Mouse (Mus musculus) embryonic facial prominence, embryonic 15.5 days (tissue): Measurements from ENCODE around the gene Hnrnpll. TPM values are rescaled to one million over a fixed set of nuclear protein-coding genes. Genes with fewer than 3 reads are reported as not detected.
A peak's percentile ranks its signal among the peaks of the same experiment; 100 is the strongest.
"Not testable (repeated sequence)": the region's sequence is repeated elsewhere in the genome, so short reads cannot be mapped to it uniquely, and the experiment has no call there.

Experiments
- ATAC-seq: fragments of 200-750 bp; cut with Nextera tagmentation; 2 replicates; pipeline ENCODE4 v1.8.0; 2017; ENCODE audit warnings: low read depth, moderate TSS enrichment; ENCODE audit not compliant: insufficient number of reproducible peaks, low FRiP score, low TSS enrichment
- H3K27ac ChIP-seq: fragments of 300-500 bp; sonication (generic); replicated peaks from 2 replicates; pipeline ENCODE4 v1.5.1; 2015; ENCODE audit warnings: mild to moderate bottlenecking, inconsistent platforms
- H3K27me3 ChIP-seq: fragments of 300-500 bp; sonication (generic); 2 replicates; pipeline ENCODE4 v1.6.1; 2015; ENCODE audit warnings: inconsistent platforms
- H3K36me3 ChIP-seq: fragments of 300-500 bp; sonication (generic); 2 replicates; pipeline ENCODE4 v1.6.1; 2015; ENCODE audit warnings: mild to moderate bottlenecking, inconsistent platforms
- H3K4me1 ChIP-seq: fragments of 300-500 bp; sonication (generic); 2 replicates; pipeline ENCODE4 v1.6.1; 2015; ENCODE audit warnings: inconsistent platforms
- H3K4me2 ChIP-seq: fragments of 300-500 bp; sonication (generic); replicated peaks from 2 replicates; pipeline ENCODE4 v1.6.1; 2015; ENCODE audit warnings: mild to moderate bottlenecking, inconsistent platforms
- H3K4me3 ChIP-seq: fragments of 300-500 bp; sonication (generic); replicated peaks from 2 replicates; pipeline ENCODE4 v1.5.1; 2015; ENCODE audit warnings: mild to moderate bottlenecking, inconsistent platforms
- H3K9ac ChIP-seq: fragments of 300-500 bp; sonication (generic); 2 replicates; pipeline ENCODE4 v1.6.1; 2015; ENCODE audit warnings: inconsistent platforms
- H3K9me3 ChIP-seq: fragments of 300-500 bp; sonication (generic); replicated peaks from 2 replicates; pipeline ENCODE4 v1.6.1; 2016; ENCODE audit warnings: inconsistent platforms
- WGBS: fragments of 180-500 bp; shearing (Covaris S2); methylation state at CpG from one replicate; pipeline ENCODE4 v1.1.7; 2015; 5-methylcytosine and 5-hydroxymethylcytosine counted together
- polyA plus RNA-seq: library from polyadenylated mRNA; unstranded; fragments of >200 nt; fragmentation: Nextera tagmentation; extraction: Ambion mirVana; gene quantifications from 2 replicates; pipeline ENCODE4 v1.2.1, GENCODE M21; 2015

The Hnrnpll gene
- polyA plus RNA-seq, 1 experiment from 2014 or later: 59.8 TPM

DNA sequence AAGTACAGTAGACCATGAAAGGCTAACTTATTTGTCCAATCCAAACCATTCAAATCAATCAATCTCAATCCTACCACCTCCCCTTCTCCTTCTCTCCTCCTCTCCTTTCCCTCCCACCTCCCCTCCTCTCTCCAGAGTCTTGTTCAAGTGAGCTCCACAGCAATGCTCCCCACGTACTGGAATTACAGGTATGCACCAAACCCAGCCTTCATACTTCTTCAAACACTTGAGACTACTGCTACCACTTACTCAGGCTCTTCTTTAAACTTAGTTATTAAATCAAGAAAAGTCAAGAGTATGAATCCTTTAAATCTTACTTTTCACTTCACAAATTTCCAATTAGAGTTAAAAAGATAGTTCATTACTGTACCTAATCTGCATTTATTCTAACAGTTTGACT lies 3.6 kb downstream of the Hnrnpll start:
- 26% methylated on average over 1 of the region's 1 CpGs for WGBS
- H3K4me1 ChIP-seq: peaks cover 18% of the 10 kb centered on the region
- ATAC-seq: no peak
- H3K9me3 ChIP-seq: no peaks in the 10 kb centered on the region
- H3K9ac ChIP-seq: no peak overlapping the region
- no peak overlapping the region for H3K4me3 ChIP-seq
- no peak overlapping the region for H3K27ac ChIP-seq
- no peaks in the 10 kb centered on the region for H3K27me3 ChIP-seq
- H3K4me2 ChIP-seq: no peak overlapping the region
- no peaks in the 10 kb centered on the region for H3K36me3 ChIP-seq

GRCm38 (mm10) chr17:80053931-80054734 lies 8.0 kb downstream of the Hnrnpll start:
- Histone ChIP-seq H3K4me1 (no peaks in the 10 kb centered on the region), H3K4me2 (no peak overlapping the region), H3K27ac (no peak overlapping the region), H3K9ac (no peak overlapping the region), H3K36me3 (peaks cover 16% of the 10 kb centered on the region), H3K4me3 (no peak overlapping the region), H3K27me3 (no peaks in the 10 kb centered on the region), H3K9me3 (no peaks in the 10 kb centered on the region)
- ATAC-seq: no peak
- 77% methylated on average over 27 of the region's 27 CpGs for WGBS

- Histone ChIP-seq H3K9me3 (no peaks in the 10 kb centered on the region), H3K27ac (no peak overlapping the region), H3K4me1 (no peaks in the 10 kb centered on the region), H3K4me3 (no peak overlapping the region), H3K9ac (no peak overlapping the region), H3K27me3 (no peaks in the 10 kb centered on the region), H3K4me2 (no peak overlapping the region), H3K36me3 (peaks cover 28% of the 10 kb centered on the region)
- no peak for ATAC-seq
- WGBS: 87% methylated on average over 1 of the region's 1 CpGs
Measured at GRCm38 (mm10) chr17:80051682-80052081, 10.5 kb downstream of the Hnrnpll start.

GRCm38 (mm10) chr17:80049300-80049699 lies 12.8 kb downstream of the Hnrnpll start:
- peaks cover 31% of the 10 kb centered on the region for H3K36me3 ChIP-seq
- not testable (repeated sequence) for ATAC-seq, H3K4me3 ChIP-seq, H3K4me2 ChIP-seq, H3K27me3 ChIP-seq, H3K9me3 ChIP-seq, H3K9ac ChIP-seq, H3K4me1 ChIP-seq, H3K27ac ChIP-seq

GRCm38 (mm10) chr17:80048230-80048629 lies 13.9 kb downstream of the Hnrnpll start:
- Histone ChIP-seq H3K4me3 (no peak overlapping the region), H3K27me3 (no peaks in the 10 kb centered on the region), H3K9me3 (no peaks in the 10 kb centered on the region), H3K4me2 (no peak overlapping the region), H3K27ac (no peak overlapping the region), H3K4me1 (no peaks in the 10 kb centered on the region), H3K36me3 (peaks cover 31% of the 10 kb centered on the region), H3K9ac (no peak overlapping the region)
- WGBS: 63% methylated on average over 7 of the region's 7 CpGs
- ATAC-seq: no peak

GRCm38 (mm10) chr17:80041739-80042138 lies 20.4 kb downstream of the Hnrnpll start:
- Histone ChIP-seq H3K4me1 (no peaks in the 10 kb centered on the region), H3K27me3 (no peaks in the 10 kb centered on the region), H3K9ac (no peak overlapping the region), H3K4me2 (no peak overlapping the region), H3K9me3 (no peaks in the 10 kb centered on the region), H3K4me3 (no peak overlapping the region), H3K36me3 (peaks cover 25% of the 10 kb centered on the region), H3K27ac (no peak overlapping the region)
- ATAC-seq: no peak
- WGBS: 63% methylated on average over 1 of the region's 1 CpGs

DNA sequence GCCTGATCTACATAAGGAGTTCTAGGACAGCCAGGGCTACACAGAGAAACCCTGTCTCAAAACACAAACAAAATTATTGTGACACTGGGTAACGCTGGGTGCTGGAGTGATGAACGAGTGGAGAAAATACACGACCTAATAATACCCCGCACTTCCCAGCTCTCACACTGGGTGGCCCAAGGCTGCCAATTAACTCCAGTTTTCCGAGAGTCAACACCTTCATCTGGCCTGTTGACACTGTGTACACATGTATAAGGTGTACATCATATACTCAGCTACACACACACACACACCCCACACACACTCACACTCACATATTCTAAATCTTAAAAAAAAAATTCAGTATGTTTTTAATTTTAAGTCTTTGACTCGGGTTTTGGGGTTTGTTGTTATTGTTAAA lies 33.5 kb downstream of the Hnrnpll start:
- Histone ChIP-seq H3K4me2 (no peak overlapping the region), H3K27me3 (no peaks in the 10 kb centered on the region), H3K9ac (no peak overlapping the region), H3K36me3 (peaks cover 28% of the 10 kb centered on the region; the same call in 1 of the 2 replicates), H3K27ac (no peak overlapping the region), H3K4me1 (no peaks in the 10 kb centered on the region), H3K4me3 (no peak overlapping the region), H3K9me3 (no peaks in the 10 kb centered on the region)
- ATAC-seq: no peak
- WGBS: 85% methylated on average over 6 of the region's 6 CpGs

GRCm38 (mm10) chr17:80026189-80026936 lies 35.8 kb downstream of the Hnrnpll start:
- Histone ChIP-seq H3K36me3 (peaks cover 21% of the 10 kb centered on the region; the same call in 1 of the 2 replicates), H3K27ac (no peak overlapping the region), H3K9ac (no peak overlapping the region), H3K27me3 (no peaks in the 10 kb centered on the region), H3K9me3 (no peaks in the 10 kb centered on the region), H3K4me3 (no peak overlapping the region), H3K4me1 (no peaks in the 10 kb centered on the region), H3K4me2 (no peak overlapping the region)
- ATAC-seq: no peak
- WGBS: 72% methylated on average over 5 of the region's 5 CpGs

- Histone ChIP-seq H3K36me3 (no peaks in the 10 kb centered on the region), H3K27ac (no peak overlapping the region), H3K4me1 (peaks cover 7% of the 10 kb centered on the region), H3K9ac (no peak overlapping the region), H3K4me2 (no peak overlapping the region), H3K4me3 (no peak overlapping the region), H3K9me3 (no peaks in the 10 kb centered on the region), H3K27me3 (no peaks in the 10 kb centered on the region)
- ATAC-seq: no peak
- 22% methylated on average over 5 of the region's 5 CpGs for WGBS
Measured at GRCm38 (mm10) chr17:80022090-80022489, 40.0 kb downstream of the Hnrnpll start.

DNA sequence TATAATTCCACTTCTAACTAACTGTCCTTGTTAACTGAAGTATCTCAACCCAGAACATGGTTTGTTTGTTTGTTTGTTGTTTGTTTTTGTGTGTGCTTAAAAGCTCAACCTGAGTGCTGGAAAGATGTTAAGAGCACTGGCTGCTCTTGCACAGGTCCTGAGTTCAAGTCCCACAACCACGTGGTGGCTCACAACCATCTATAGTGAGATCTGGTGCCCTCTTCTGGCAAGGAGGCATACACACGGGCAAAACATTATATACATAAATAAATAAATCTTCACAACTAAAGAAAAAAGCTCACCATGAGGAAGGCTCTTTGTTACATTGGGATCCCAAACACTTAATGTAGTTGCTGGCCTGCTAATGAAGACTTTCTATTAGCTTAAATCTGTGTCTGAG lies 41.6 kb downstream of the Hnrnpll start:
- H3K4me3 ChIP-seq: no peak overlapping the region
- peaks cover 7% of the 10 kb centered on the region for H3K4me1 ChIP-seq
- H3K9me3 ChIP-seq: no peaks in the 10 kb centered on the region
- H3K27me3 ChIP-seq: no peaks in the 10 kb centered on the region
- 75% methylated on average over 2 of the region's 2 CpGs for WGBS
- no peak overlapping the region for H3K4me2 ChIP-seq
- H3K9ac ChIP-seq: no peak overlapping the region
- no peak overlapping the region for H3K27ac ChIP-seq
- no peak for ATAC-seq
- H3K36me3 ChIP-seq: no peaks in the 10 kb centered on the region

GRCm38 (mm10) chr17:80018976-80019541 lies 43.1 kb downstream of the Hnrnpll start:
- no peak overlapping the region for H3K9ac ChIP-seq
- H3K4me3 ChIP-seq: peak overlapping the region; percentile 18; the same call in 1 of the 2 replicates
- H3K27ac ChIP-seq: no peak overlapping the region
- no peaks in the 10 kb centered on the region for H3K9me3 ChIP-seq
- H3K36me3 ChIP-seq: no peaks in the 10 kb centered on the region
- peak overlapping the region; percentile 44 for H3K4me2 ChIP-seq
- ATAC-seq: no peak
- peaks cover 7% of the 10 kb centered on the region for H3K4me1 ChIP-seq
- H3K27me3 ChIP-seq: no peaks in the 10 kb centered on the region
- WGBS: 9% methylated on average over 22 of the region's 22 CpGs
